Mouse (Mus musculus) layer of hippocampus, adult 9-11 months (tissue): ENCODE results near the gene Csrnp3.
A peak's percentile ranks its signal among the peaks of the same experiment; 100 is the strongest.

Experiments
- DNase-seq: peaks from one replicate; pipeline ENCODE4 v3.0.0; 2022

The Csrnp3 gene

DNA sequence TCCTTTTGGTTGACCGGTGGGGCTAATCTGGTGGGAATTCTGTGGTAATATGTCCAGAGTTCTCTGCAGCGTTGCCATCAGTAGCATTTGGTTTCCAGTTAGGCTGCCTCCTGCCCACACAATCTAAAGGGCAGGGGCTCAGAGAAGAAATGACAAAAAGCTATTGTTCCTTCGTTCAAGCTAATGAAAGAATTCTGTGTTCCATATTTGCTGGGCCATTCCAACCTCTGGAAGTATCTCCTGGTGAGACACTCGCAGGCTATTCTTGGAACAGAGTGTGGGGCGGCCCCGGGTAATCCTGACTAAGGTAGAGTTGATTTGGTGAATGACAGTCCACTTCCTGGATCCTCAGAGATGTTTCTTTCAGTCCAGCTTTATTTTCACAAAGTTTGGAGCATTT is 179.3 kb downstream of the Csrnp3 start:
- no peak for DNase-seq

DNA sequence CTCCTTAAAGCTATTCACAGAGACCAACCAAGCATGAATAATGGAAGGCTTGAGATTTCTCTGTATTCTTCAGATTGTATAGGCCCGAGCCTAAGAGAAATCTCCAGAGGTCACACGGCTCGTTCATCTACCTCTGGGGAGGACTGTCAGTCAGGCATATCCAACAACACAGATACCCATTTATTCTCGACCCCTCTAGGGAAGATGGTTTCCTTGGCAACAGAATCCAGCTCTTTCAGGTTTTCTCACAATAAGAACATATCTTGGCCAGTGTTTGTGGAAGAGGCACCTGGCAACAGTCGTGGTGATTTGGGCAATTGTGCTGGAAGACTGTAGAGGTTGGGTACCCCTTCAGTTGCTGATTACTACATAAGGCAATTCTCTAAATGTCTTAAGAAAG is 183.2 kb downstream of the Csrnp3 start:
- no peak for DNase-seq

DNA sequence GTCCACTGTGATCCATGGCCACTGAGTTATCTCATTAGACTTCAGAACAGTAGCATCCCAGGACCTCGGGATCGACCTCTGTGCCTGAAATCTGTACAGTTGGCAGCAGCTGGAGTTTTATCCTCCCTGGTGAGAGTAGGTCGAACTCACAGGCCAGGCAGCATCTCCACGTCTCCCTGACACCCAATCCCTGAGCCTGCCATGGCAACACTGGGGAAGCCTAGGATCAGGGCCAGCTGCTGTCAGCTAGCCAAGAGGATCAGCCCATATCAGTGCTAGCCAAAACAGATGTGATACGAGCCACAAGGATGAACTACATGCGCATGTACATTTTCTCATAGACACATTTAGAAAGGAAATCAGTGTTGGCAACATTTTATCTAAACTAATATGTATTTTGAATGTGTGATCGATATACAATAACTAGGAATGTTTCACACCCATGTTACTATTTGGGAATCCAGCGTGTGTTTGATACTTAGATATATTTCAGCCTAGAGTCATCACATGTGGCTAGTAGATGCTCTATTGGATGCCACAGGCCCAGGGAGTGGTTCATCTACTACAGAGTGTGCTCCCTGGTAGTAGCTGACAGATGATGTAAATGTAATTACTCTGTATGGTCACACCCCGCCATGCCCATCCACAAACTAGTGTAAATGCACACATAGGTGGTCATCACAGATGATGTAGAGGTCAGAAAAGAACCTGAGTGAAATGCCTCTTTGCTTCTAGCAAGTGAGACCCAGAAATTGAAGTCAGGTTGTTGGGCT is 189.5 kb downstream of the Csrnp3 start:
- DNase-seq: peak; percentile 34

DNA sequence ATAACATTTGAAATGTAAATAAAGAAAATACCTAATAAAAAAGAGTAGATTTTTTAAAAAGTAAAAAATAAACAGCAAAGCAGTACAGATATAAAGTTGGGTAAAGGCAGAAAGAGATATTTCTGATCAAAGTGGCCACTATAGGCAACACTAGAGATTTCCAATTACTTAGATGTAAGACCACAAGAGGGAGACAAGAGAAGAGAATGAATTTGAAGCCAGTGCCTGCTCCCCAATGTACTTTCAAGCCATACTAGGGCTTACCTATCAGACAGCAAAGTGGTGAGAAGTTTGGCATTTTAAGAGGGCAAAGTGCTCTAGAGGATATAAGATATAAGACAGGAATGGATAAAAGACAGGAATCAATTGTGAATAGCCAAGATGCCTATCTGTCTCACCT is 195.0 kb downstream of the Csrnp3 start:
- DNase-seq: no peak

DNA sequence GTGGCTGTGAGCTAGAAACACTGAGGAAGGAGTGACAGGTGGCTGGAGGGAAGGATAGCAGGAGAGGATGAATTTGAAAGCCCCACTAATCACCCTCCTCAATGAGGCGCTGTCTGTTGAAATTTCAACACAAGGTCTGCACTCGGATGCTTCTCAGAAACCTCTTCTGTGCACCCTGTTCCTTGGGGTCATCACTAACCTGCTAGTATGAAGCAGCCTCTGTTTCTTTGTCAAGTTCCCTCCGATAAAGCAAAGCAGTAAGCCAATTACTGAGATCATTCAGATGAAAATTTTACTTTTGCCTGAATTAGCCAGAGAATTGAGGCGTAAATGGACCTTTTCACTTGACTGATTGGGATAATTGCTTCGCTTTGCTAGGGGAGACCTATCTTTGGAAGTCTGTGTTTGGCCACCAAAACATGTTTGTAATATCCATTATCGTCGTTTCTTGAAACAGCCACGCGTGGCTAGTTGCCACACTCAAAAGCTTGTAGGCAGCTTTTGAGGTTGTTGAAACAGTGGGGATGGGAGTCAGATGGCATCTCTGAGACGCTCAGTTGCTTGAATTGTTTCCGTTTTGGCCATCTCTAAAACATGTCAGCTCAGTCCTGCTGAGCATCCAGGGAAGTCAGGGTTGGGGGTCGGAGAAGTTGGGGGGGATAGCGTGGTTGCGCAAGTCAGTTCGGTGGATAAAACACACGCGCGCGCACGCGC is 195.8 kb downstream of the Csrnp3 start:
- no peak for DNase-seq

DNA sequence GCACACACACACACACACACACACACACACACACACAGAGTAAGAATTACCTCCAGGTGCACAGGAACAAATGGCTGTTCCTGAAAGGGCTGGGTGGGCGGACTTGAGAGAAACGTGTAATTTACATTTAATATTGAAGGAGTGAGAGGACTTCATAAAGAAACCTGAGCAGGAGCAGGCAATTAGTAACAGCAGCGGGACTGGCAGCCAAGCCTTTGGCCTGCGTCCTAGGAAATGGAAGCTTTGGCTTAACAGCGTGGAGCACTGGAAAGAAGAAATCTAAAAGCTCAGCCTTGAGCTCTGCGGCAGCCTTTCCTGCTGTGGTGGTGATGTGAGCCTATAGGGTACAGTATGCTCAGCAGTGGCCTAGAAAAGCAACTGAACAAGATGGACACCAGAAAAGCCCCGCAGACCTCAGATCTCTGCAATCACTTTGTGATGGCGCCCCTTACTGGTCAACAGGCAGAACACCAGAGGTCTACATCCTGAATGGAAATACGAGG is 196.4 kb downstream of the Csrnp3 start:
- DNase-seq: peak; percentile 60

DNA sequence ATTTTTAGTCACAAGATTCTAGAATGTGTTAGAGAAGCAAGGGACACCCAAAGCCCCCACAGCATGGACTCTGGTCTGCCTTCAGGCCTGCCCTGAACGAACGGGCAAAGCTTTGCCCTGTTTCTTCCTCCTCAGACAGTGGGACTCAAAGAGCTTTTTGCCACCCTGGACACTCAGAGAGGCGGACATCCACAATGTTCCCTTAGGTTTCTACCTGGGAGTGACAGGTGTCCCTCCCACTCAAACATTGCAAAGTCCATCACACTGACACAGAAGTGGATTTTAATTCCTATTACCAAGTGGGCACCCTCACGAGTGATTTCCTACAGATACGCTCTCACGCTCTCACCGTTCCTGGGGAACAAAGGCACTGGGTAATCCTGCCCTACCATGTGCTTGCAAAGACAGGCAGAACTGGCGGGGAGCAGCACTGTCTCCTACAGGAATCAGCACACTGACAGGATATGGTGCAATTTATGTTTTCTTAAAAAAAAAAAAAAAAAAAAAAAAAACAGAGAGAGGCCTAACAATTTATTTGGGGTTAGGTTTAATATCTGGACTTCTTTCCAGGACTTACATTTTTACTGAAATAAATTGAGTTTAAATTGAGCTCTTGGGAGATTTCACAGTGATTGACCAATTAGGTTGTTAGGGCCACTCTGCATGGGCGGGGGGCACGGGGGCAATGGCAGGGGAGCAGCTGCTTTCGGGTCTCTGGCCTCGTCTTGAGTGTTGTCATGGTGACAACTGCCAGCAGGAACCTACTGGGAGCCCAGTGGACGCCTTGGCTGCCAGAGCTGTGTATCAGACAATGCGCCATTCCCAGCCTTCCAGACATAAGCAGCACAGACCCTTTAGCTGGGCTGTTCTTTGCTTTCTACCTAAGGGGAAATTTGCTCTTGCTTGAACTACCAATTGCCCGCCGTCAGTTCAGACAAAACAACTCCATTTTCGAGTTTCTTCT is 198.2 kb downstream of the Csrnp3 start:
- no peak for DNase-seq

DNA sequence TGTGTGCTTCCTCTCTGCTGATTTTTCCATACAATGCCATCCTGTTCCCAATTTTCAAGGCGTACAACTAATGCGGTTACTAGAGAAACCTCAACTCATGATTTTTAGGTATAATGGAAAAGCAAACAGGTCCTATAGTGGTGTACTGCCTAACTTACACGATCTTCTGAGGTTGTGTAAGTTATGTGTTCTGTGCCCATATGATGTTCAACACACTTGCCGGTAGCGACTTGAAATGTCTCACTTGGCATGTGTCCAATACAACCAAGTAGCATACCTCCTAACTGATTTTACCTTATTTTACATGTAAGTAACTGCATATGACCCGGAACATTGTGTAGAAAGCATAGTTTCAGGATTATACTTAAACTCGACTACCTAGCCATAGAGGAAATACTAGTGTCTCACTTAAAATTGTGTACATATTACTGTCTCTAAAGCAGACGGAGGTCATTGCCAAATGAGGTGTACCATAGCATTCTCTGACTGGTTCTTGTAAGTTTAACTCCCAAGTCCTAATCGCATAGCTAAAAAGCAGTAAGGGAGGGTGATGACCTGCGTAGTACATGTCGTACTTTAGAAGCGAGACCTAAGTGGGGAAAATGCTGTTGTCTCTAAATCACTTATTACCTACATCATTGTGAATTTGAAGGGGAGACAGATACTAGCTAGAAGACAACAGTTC is 199.0 kb downstream of the Csrnp3 start:
- DNase-seq: no peak

DNA sequence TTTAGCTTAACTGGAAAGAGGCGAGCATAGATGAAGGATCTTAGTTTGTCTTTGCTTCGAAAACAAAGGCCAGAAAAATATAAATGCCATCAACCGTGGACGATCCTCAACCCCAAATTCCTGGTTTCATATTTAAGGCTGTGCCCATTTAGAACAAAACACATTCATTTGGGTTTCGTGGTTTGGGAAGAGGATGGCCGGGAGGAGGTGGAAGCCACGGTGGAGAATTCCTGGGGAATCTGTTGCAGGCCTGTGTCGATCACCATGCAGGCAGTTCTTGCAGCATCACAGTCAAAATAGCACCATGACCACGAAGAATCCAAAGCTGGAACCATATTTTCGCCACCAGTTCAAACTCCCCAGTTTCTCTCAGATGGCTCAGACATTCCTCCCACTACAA is 217.7 kb downstream of the Csrnp3 start:
- DNase-seq: no peak

DNA sequence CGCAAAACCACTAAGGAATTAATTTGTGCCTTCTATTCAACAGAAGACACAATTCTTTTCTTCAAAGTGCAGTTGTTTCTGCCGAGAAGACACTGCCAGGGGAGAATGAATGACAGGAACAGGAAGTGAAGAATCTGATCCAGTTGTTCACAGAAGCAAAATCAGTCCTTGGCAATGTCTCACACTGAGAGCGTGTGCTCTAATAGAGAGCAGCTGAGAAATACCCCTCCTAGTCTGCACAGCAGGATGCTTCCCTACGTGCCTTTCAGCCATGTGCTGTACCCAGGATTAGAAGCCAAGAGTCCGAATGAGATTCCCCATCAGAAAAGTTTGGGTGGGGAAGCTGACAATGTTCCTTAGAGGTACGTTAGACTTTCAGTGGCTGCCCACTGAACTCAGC is 223.9 kb downstream of the Csrnp3 start:
- DNase-seq: no peak

DNA sequence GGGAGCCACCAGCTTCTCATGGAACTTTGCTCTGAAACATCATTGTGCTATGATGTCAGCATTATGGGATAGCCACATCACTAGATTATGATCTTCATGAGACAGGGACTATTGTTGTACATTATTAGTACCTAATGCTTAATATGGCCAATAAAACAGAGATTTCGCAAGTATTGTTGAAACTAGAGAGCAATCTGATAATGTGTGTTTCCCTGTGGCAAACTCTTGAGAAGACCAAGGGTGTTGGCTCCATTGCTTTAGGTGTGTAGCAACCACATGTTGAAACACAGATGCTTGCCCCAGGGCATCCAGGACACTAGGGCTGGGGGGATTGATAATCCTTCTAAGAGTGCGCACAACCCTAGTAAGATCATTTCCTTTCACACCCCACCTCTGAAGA is 235.2 kb downstream of the Csrnp3 start:
- DNase-seq: no peak
